Mouse (Mus musculus): ENCODE results near the gene Rpl41. TPM values are rescaled to one million over a fixed set of nuclear protein-coding genes. Genes with fewer than 3 reads are reported as not detected.
A peak's percentile ranks its signal among the peaks of the same experiment; 100 is the strongest.

The Rpl41 gene
- total RNA-seq, 2 experiments from 2014 or later = 2,762 to 2,852 TPM

- peak; percentile 66 for DNase-seq
These were observed 24.1 kb downstream of the Rpl41 start for GRCm38 (mm10) chr10:128524732-128525662.

- no peak for DNase-seq
These were observed 24.9 kb downstream of the Rpl41 start for GRCm38 (mm10) chr10:128524111-128524731.

- no peak for DNase-seq
These were observed 26.8 kb downstream of the Rpl41 start for GRCm38 (mm10) chr10:128522351-128522750.

- no peak for DNase-seq
These were observed 28.5 kb downstream of the Rpl41 start for GRCm38 (mm10) chr10:128520591-128520990.

- peak; percentile 65 for DNase-seq
These were observed 30.3 kb downstream of the Rpl41 start for GRCm38 (mm10) chr10:128518833-128519232.

GRCm38 (mm10) chr10:128516677-128517076 is 32.4 kb downstream of the Rpl41 start:
- DNase-seq = peak; percentile 29

- no peak for DNase-seq
These were observed 33.1 kb downstream of the Rpl41 start for GRCm38 (mm10) chr10:128516029-128516428.

GRCm38 (mm10) chr10:128515044-128515443 is 34.1 kb downstream of the Rpl41 start:
- no peak for DNase-seq

GRCm38 (mm10) chr10:128511761-128512160 is 37.3 kb downstream of the Rpl41 start:
- no peak for DNase-seq

GRCm38 (mm10) chr10:128511189-128511588 is 37.9 kb downstream of the Rpl41 start:
- DNase-seq = no peak

GRCm38 (mm10) chr10:128510301-128510700 is 38.8 kb downstream of the Rpl41 start:
- DNase-seq = no peak

- DNase-seq = no peak
These were observed 39.3 kb downstream of the Rpl41 start for GRCm38 (mm10) chr10:128509831-128510230.

GRCm38 (mm10) chr10:128509203-128509602 is 39.9 kb downstream of the Rpl41 start:
- DNase-seq = no peak

- DNase-seq = no peak
These were observed 40.8 kb downstream of the Rpl41 start for GRCm38 (mm10) chr10:128508260-128508659.

- no peak for DNase-seq
These were observed 43.1 kb downstream of the Rpl41 start for GRCm38 (mm10) chr10:128505974-128506373.

GRCm38 (mm10) chr10:128505371-128505667 is 43.8 kb downstream of the Rpl41 start:
- peak; percentile 37 for DNase-seq

GRCm38 (mm10) chr10:128504641-128505370 is 44.3 kb downstream of the Rpl41 start:
- DNase-seq = no peak

- no peak for DNase-seq
These were observed 45.1 kb downstream of the Rpl41 start for GRCm38 (mm10) chr10:128504012-128504411.

GRCm38 (mm10) chr10:128503532-128503931 is 45.6 kb downstream of the Rpl41 start:
- DNase-seq = no peak

GRCm38 (mm10) chr10:128502341-128502740 is 46.8 kb downstream of the Rpl41 start:
- peak; percentile 72 for DNase-seq

GRCm38 (mm10) chr10:128499116-128499671 is 49.9 kb downstream of the Rpl41 start:
- DNase-seq = peak; percentile 75

- peak; percentile 95 for DNase-seq
These were observed 50.5 kb downstream of the Rpl41 start, which contains the start of gene Myl6b for GRCm38 (mm10) chr10:128498590-128498989. TSS of gene Myl6b (minus strand) at chr10:128498685.
